Mouse (Mus musculus) bone marrow macrophage, adult 2 months (primary cell): ENCODE results near the gene Vmn2r86.
"Not testable (repeated sequence)": the region's sequence is repeated elsewhere in the genome, so short reads cannot be mapped to it uniquely, and the experiment has no call there.

Source experiments
- CTCF ChIP-seq: IDR thresholded peaks from 2 replicates; pipeline ENCODE4 v1.5.1; 2012; ENCODE audit warnings: low read depth, mild to moderate bottlenecking, low read length, moderate library complexity
- POLR2A ChIP-seq: IDR thresholded peaks from 2 replicates; pipeline ENCODE4 v1.6.1; 2012; ENCODE audit warnings: mild to moderate bottlenecking, low read depth, low read length, borderline replicate concordance

DNA sequence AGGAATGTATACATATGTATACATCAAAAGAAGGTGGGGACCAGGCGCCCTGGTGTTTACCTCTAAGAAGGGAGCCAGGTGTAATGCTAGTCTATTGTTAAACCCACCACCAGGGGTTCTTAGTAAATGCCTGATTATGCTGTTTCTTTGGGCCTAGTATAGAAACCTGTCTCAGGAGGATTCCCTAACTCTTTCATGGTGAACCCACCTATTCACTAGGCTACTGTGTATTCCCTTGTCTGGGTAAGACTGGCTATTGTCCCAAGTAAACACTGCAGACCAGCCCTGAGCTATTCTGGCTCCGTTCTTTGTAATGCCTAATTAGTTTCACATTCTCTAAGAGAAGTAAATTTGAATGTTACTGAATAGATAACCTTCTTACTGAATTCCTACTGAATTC, 35.9 kb downstream of the Vmn2r86 start:
- TF ChIP-seq POLR2A, CTCF: not testable (repeated sequence)
